Mouse (Mus musculus) intestine, postnatal 0 days (tissue): ENCODE results near the gene Nrxn3. TPM values are rescaled to one million over a fixed set of nuclear protein-coding genes. Genes with fewer than 3 reads are reported as not detected.

Source experiments
- ATAC-seq: fragments of 200-750 bp; cut with Nextera tagmentation; 2 replicates; pipeline ENCODE4 v1.8.0; 2017; ENCODE audit warnings: mild to moderate bottlenecking, moderate TSS enrichment, moderate library complexity
- H3K27ac ChIP-seq: fragments of 300-500 bp; sonication (generic); 2 replicates; pipeline ENCODE4 v1.5.1; 2014; ENCODE audit warnings: mild to moderate bottlenecking, low read depth, low read length, moderate library complexity
- H3K27me3 ChIP-seq: fragments of 300-500 bp; sonication (generic); replicated peaks from 2 replicates; pipeline ENCODE4 v1.6.1; 2014; ENCODE audit warnings: low read length, mixed read lengths; ENCODE audit not compliant: control insufficient read depth, insufficient read depth
- H3K36me3 ChIP-seq: fragments of 300-500 bp; sonication (generic); 2 replicates; pipeline ENCODE4 v1.6.1; 2014; ENCODE audit warnings: mild to moderate bottlenecking, moderate library complexity; ENCODE audit not compliant: control insufficient read depth, insufficient read depth
- H3K4me1 ChIP-seq: fragments of 300-500 bp; sonication (generic); replicated peaks from 2 replicates; pipeline ENCODE4 v1.6.1; 2014; ENCODE audit warnings: antibody characterized with exemption, low read length, mixed read lengths; ENCODE audit not compliant: control insufficient read depth, insufficient read depth
- H3K4me2 ChIP-seq: fragments of 300-500 bp; sonication (generic); replicated peaks from 2 replicates; pipeline ENCODE4 v1.6.1; 2014; ENCODE audit warnings: low read depth, mild to moderate bottlenecking, moderate library complexity
- H3K4me3 ChIP-seq: fragments of 300-500 bp; sonication (generic); 2 replicates; pipeline ENCODE4 v1.5.1; 2014; ENCODE audit warnings: low read depth, low read length
- H3K9ac ChIP-seq: fragments of 300-500 bp; sonication (generic); 2 replicates; pipeline ENCODE4 v1.6.1; 2014; ENCODE audit warnings: mild to moderate bottlenecking, low read depth, low read length
- H3K9me3 ChIP-seq: fragments of 300-500 bp; sonication (generic); 2 replicates; pipeline ENCODE4 v1.6.1; 2016; ENCODE audit warnings: mixed run types; ENCODE audit not compliant: control insufficient read depth
- CTCF ChIP-seq: sonication (generic); IDR thresholded peaks from 2 replicates; pipeline ENCODE4 v1.5.1; 2016; ENCODE audit warnings: low read depth, mild to moderate bottlenecking, control low read depth, antibody characterized with exemption, moderate library complexity
- WGBS: fragments of 180-500 bp; shearing (Covaris S2); extraction: QIAGEN DNeasy Blood & Tissue Kit; methylation state at CpG from one replicate; pipeline ENCODE4 v1.1.7; 2014; 5-methylcytosine and 5-hydroxymethylcytosine counted together
- polyA plus RNA-seq: library from polyadenylated mRNA; unstranded; fragments of >200 nt; fragmentation: Nextera tagmentation; extraction: Ambion mirVana; gene quantifications from 2 replicates; pipeline ENCODE4 v1.2.1, GENCODE M21; 2015

Gene Nrxn3
- polyA plus RNA-seq, 1 experiment from 2014 or later, result 0.47 TPM

DNA sequence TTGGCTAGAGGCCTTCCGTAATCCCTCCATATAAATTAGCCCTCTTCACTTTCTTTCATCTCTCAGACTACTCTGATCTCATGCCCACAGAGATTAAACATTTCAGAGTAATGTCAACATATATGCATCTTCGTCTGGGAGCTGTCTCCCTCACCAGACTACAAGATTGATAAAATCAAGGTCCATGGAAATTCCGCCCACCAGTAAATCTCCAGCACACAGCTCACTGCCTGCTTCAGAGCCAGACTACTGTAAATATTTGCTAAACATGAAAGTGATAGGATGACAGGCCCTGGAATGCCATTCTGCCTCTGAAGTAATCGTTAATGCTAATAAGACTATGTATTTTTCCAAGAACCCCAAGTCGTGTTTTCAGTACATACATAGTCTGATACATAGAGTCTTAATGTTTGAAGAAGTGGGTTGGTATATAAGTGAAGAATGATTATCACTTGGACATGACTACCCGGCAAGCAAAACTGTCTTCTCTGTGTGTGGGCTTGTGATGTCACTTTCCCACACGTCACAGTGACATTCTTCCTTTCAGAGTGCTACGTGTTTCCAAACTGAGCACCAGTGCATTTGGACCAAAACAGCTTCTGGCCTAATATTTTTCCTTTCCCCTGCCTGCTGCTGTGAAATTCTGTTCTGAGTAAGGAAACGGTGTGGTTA is 433.5 kb downstream of the Nrxn3 start:
- no peaks in the 10 kb centered on the region for H3K27me3 ChIP-seq
- H3K27ac ChIP-seq, result no peak overlapping the region
- no peak for ATAC-seq
- no peaks in the 10 kb centered on the region for H3K36me3 ChIP-seq
- H3K4me2 ChIP-seq, result no peak overlapping the region
- no peaks in the 10 kb centered on the region for H3K9me3 ChIP-seq
- H3K4me3 ChIP-seq, result no peak overlapping the region
- no peak overlapping the region for H3K9ac ChIP-seq
- no peak for TF ChIP-seq CTCF
- H3K4me1 ChIP-seq, result no peaks in the 10 kb centered on the region
- WGBS, result 45% methylated on average over 9 of the region's 9 CpGs

- H3K4me1 ChIP-seq, result no peaks in the 10 kb centered on the region
- no peaks in the 10 kb centered on the region for H3K36me3 ChIP-seq
- 68% methylated on average over 8 of the region's 8 CpGs for WGBS
- no peaks in the 10 kb centered on the region for H3K27me3 ChIP-seq
- H3K9ac ChIP-seq, result no peak overlapping the region
- no peaks in the 10 kb centered on the region for H3K9me3 ChIP-seq
- H3K4me3 ChIP-seq, result no peak overlapping the region
- no peak overlapping the region for H3K27ac ChIP-seq
- TF ChIP-seq CTCF, result no peak
- H3K4me2 ChIP-seq, result no peak overlapping the region
- ATAC-seq, result no peak
Observed at GRCm38 (mm10) chr12:89159353-89159752, 436.7 kb downstream of the Nrxn3 start.

- Histone ChIP-seq H3K4me1 (no peaks in the 10 kb centered on the region), H3K27me3 (no peaks in the 10 kb centered on the region), H3K4me2 (no peak overlapping the region), H3K9ac (no peak overlapping the region), H3K9me3 (no peaks in the 10 kb centered on the region), H3K36me3 (no peaks in the 10 kb centered on the region), H3K27ac (no peak overlapping the region), H3K4me3 (no peak overlapping the region)
- no peak for TF ChIP-seq CTCF
- 67% methylated on average over 12 of the region's 12 CpGs for WGBS
- no peak for ATAC-seq
Observed at GRCm38 (mm10) chr12:89174306-89175159, 451.9 kb downstream of the Nrxn3 start.

DNA sequence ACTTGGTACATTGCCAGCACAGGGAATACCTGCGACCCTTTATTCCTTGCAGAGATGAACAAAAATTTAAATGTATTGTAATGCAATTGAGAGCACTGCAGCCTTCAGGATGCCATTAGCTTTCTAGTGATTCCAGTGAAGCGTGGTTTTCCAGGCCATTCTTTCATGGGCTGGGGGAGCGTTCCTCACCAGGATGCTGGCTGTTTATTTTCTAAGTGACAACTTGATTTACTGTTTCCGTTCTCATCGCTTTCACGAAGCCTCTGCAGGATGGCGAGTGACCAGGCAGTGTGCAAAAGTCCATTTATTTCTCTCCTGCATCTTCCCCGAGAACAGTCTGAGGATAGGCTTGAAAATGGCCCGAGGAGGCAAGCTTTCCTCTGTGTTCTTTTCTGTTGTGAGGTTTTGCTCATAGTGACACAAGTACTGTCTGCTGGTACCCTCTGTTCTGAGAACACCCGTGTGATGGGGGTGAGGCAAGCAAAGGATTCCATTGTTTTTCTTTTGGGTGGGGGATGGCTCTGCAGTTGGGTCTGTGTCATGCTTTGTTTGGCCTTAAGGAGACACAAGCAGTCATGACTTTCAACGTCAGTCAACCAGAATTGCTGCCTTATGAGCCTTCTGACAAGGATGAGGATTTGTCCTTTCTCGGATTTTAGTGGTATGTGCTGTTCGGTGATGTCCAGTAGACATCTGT is 457.4 kb downstream of the Nrxn3 start:
- Histone ChIP-seq H3K36me3 (no peaks in the 10 kb centered on the region), H3K4me1 (no peaks in the 10 kb centered on the region), H3K4me3 (no peak overlapping the region), H3K27ac (no peak overlapping the region), H3K9me3 (no peaks in the 10 kb centered on the region), H3K4me2 (no peak overlapping the region), H3K27me3 (no peaks in the 10 kb centered on the region), H3K9ac (no peak overlapping the region)
- no peak for ATAC-seq
- WGBS, result 52% methylated on average over 13 of the region's 13 CpGs
- TF ChIP-seq CTCF, result no peak

DNA sequence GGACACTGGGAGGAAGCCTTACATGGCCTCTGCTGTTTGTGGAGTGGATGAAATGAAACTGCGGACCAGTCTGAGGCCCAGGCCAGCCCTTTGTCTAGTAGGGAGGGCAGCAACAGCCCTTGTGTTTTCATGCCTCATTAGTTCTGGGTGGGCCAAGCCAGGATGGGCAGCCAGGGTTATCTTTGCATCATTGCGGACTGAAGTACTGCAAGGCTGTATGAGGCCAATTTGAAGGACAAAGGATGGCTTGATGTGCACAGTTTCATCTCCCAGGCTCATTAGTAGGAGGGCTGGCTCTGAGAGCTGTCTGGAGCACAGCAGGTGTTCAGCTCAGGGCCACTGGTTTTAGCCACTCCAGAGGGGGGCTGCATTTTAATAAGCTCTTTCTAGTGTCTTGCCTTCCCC is 458.5 kb downstream of the Nrxn3 start:
- Histone ChIP-seq H3K27ac (no peak overlapping the region), H3K9me3 (no peaks in the 10 kb centered on the region), H3K4me2 (no peak overlapping the region), H3K27me3 (no peaks in the 10 kb centered on the region), H3K4me1 (no peaks in the 10 kb centered on the region), H3K4me3 (no peak overlapping the region), H3K36me3 (no peaks in the 10 kb centered on the region), H3K9ac (no peak overlapping the region)
- WGBS, result 74% methylated on average over 2 of the region's 2 CpGs
- no peak for ATAC-seq
- no peak for TF ChIP-seq CTCF
